Mouse (Mus musculus) brown adipose tissue, adult 24 weeks (tissue): Measurements from ENCODE around the gene Cfap54. TPM values are rescaled to one million over a fixed set of nuclear protein-coding genes. Genes with fewer than 3 reads are reported as not detected.

Experiments used
- H3K27ac ChIP-seq: fragments of 200-500 bp; replicated peaks from 2 replicates; pipeline ENCODE4 v1.5.1; 2012; ENCODE audit warnings: low read depth, mild to moderate bottlenecking, low read length
- H3K4me1 ChIP-seq: fragments of 200-500 bp; 2 replicates; pipeline ENCODE4 v1.6.1; 2012; ENCODE audit warnings: low read length, mixed read lengths; ENCODE audit not compliant: control insufficient read depth, insufficient read depth, insufficient read length
- H3K4me3 ChIP-seq: fragments of 200-500 bp; 2 replicates; pipeline ENCODE4 v1.5.1; 2012; ENCODE audit warnings: low read depth, mild to moderate bottlenecking, low read length, moderate library complexity; ENCODE audit not compliant: insufficient read depth
- polyA plus RNA-seq: library from polyadenylated mRNA; stranded (reverse); fragments of >200 nt; gene quantifications from 2 replicates; pipeline ENCODE4 v1.2.4, GENCODE M21; 2012; ENCODE audit not compliant: missing spikeins, insufficient read depth, insufficient read length

The Cfap54 gene
- polyA plus RNA-seq, 1 experiment = 2.8 TPM

- Histone ChIP-seq H3K27ac (no peak overlapping the region), H3K4me3 (no peak overlapping the region), H3K4me1 (no peaks in the 10 kb centered on the region)
Observed at GRCm38 (mm10) chr10:92888466-92888865, 193.0 kb downstream of the Cfap54 start.

- H3K4me3 ChIP-seq = no peak overlapping the region
- H3K4me1 ChIP-seq = no peaks in the 10 kb centered on the region
- H3K27ac ChIP-seq = no peak overlapping the region
Observed at GRCm38 (mm10) chr10:92878000-92878399, 203.4 kb downstream of the Cfap54 start.

GRCm38 (mm10) chr10:92840980-92841379 lies 240.4 kb downstream of the Cfap54 start:
- Histone ChIP-seq H3K27ac (no peak overlapping the region), H3K4me3 (no peak overlapping the region), H3K4me1 (no peaks in the 10 kb centered on the region)

- Histone ChIP-seq H3K27ac (no peak overlapping the region), H3K4me3 (no peak overlapping the region), H3K4me1 (no peaks in the 10 kb centered on the region)
Observed at GRCm38 (mm10) chr10:92837572-92837971, 243.8 kb downstream of the Cfap54 start.

- no peak overlapping the region for H3K4me3 ChIP-seq
- H3K27ac ChIP-seq = no peak overlapping the region
- H3K4me1 ChIP-seq = no peaks in the 10 kb centered on the region
Observed at GRCm38 (mm10) chr10:92837045-92837444, 244.4 kb downstream of the Cfap54 start.

- H3K27ac ChIP-seq = no peak overlapping the region
- no peak overlapping the region for H3K4me3 ChIP-seq
- no peaks in the 10 kb centered on the region for H3K4me1 ChIP-seq
Observed at GRCm38 (mm10) chr10:92821499-92821898, 259.9 kb downstream of the Cfap54 start.

GRCm38 (mm10) chr10:92818190-92818589 lies 263.2 kb downstream of the Cfap54 start:
- no peak overlapping the region for H3K27ac ChIP-seq
- H3K4me1 ChIP-seq = no peaks in the 10 kb centered on the region
- H3K4me3 ChIP-seq = no peak overlapping the region

- Histone ChIP-seq H3K27ac (no peak overlapping the region), H3K4me3 (no peak overlapping the region), H3K4me1 (no peaks in the 10 kb centered on the region)
Observed at GRCm38 (mm10) chr10:92816903-92817302, 264.5 kb downstream of the Cfap54 start.

GRCm38 (mm10) chr10:92810894-92811293 lies 270.5 kb downstream of the Cfap54 start:
- Histone ChIP-seq H3K4me3 (no peak overlapping the region), H3K4me1 (no peaks in the 10 kb centered on the region), H3K27ac (no peak overlapping the region)

- H3K4me3 ChIP-seq = no peak overlapping the region
- no peaks in the 10 kb centered on the region for H3K4me1 ChIP-seq
- no peak overlapping the region for H3K27ac ChIP-seq
Observed at GRCm38 (mm10) chr10:92791908-92792307, 289.5 kb downstream of the Cfap54 start.

GRCm38 (mm10) chr10:92791531-92791900 lies 289.9 kb downstream of the Cfap54 start:
- no peak overlapping the region for H3K4me3 ChIP-seq
- H3K4me1 ChIP-seq = no peaks in the 10 kb centered on the region
- no peak overlapping the region for H3K27ac ChIP-seq

GRCm38 (mm10) chr10:92790893-92791530 lies 290.4 kb downstream of the Cfap54 start:
- Histone ChIP-seq H3K4me3 (no peak overlapping the region), H3K4me1 (no peaks in the 10 kb centered on the region), H3K27ac (no peak overlapping the region)

GRCm38 (mm10) chr10:92790247-92790646 lies 291.2 kb downstream of the Cfap54 start:
- Histone ChIP-seq H3K4me1 (no peaks in the 10 kb centered on the region), H3K4me3 (no peak overlapping the region), H3K27ac (no peak overlapping the region)

- Histone ChIP-seq H3K4me1 (no peaks in the 10 kb centered on the region), H3K27ac (no peak overlapping the region), H3K4me3 (no peak overlapping the region)
Observed at GRCm38 (mm10) chr10:92788410-92789096, 292.9 kb downstream of the Cfap54 start.

GRCm38 (mm10) chr10:92782691-92783090 lies 298.7 kb downstream of the Cfap54 start:
- Histone ChIP-seq H3K4me3 (no peak overlapping the region), H3K27ac (no peak overlapping the region)

GRCm38 (mm10) chr10:92754359-92754758 lies 327.1 kb downstream of the Cfap54 start:
- Histone ChIP-seq H3K4me1 (no peaks in the 10 kb centered on the region), H3K27ac (no peak overlapping the region), H3K4me3 (no peak overlapping the region)

More at GRCm38 (mm10) chr10:92782691-92783090, 298.7 kb downstream of the Cfap54 start:
- no peaks in the 10 kb centered on the region for H3K4me1 ChIP-seq
